Mouse (Mus musculus) thymus, postnatal 10 days (tissue): Measurements from ENCODE around the gene Nae1.
A peak's percentile ranks its signal among the peaks of the same experiment; 100 is the strongest.
"Not testable (repeated sequence)": the region's sequence is repeated elsewhere in the genome, so short reads cannot be mapped to it uniquely, and the experiment has no call there.

Source experiments
- DNase-seq, 2 experiments: peaks; one replicate each; pipeline ENCODE4 v3.0.0; 2021; ENCODE audit warnings: low spot score in 2 of 2

Gene Nae1

DNA sequence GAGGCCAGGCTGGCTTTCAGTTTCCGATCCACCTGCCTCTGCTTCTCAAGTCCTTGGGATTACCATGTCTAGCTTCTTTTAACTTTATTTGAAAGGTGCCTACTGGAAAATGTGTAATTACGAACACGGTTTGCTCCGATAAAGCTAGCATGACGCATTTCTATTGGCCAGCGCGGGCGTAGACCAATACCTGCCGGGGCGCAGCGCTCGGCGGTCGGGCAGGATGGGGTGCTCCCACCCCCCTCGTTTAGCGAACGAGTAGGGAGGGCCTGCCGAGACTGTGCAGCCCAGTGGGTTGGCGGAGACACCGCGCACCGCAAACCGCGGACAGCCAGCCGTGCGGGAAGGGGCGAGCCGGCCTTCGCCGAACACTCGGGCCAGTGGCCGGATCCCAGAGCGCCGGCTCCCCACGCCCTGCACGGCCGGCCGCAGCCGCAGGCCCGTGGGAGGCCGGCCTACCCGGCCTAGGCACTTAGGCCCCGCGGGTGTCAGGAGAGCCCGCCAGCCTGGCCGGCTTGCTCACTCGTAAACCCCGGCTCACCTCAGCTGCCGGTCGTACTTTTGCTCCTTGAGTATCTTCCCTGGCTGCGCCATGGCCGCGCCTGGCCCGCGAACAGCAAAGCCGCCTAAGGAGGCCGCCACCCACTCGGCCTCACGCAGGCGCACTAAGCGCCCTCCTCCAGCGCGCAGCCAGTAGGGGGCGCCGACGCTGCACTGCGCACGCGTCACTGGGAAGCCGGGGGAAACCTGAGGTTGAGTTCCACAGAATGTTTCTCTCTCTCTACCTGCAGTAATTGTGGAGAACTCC, at the start of gene Nae1, which contains the start of gene Car7:
Gene Nae1 (minus strand): TSS at position 667 of the 808 bp plus-strand sequence.
Gene Car7 (plus strand): TSS at position 719 of the 808 bp plus-strand sequence.
- DNase-seq: peak; percentile 85 to 94

DNA sequence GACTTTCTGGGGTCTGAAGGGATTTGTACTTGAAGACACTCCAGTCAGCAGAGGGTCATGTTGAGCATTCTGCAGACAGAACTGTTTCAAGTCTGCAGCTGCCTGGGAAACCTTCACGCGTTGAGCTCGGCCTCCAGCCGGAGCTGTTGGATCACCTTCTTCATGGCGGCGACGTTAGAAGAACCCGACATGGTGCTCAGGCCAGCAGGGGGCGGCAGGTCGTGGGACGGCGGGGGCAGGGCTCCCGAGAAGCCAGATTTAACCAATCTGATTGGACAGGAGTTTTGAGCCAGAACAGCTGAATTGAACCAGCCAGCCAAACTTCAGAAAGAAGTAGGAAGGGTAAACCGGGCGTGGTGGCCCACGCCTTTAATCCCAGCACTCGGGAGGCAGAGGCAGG, 43.2 kb upstream of the Nae1 start:
- not testable (repeated sequence) for DNase-seq

DNA sequence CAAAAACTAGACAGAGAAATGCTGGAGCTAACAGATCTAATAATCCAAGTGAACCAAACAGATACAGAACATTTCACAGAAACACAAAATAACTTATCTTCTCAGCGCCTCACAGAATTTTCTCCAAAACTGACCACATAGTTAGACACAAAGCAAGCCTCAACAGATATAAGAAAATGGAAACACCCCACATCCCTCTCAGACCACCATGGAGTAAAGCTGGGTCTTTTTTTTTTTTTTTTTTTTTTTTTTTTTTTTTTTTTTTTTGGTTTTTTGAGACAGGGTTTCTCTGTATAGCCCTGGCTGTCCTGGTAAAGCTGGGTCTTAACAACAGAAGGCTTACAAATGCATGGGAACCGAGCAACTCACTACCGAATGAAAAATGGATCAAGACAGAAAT, 42.4 kb upstream of the Nae1 start:
- DNase-seq: no peak

DNA sequence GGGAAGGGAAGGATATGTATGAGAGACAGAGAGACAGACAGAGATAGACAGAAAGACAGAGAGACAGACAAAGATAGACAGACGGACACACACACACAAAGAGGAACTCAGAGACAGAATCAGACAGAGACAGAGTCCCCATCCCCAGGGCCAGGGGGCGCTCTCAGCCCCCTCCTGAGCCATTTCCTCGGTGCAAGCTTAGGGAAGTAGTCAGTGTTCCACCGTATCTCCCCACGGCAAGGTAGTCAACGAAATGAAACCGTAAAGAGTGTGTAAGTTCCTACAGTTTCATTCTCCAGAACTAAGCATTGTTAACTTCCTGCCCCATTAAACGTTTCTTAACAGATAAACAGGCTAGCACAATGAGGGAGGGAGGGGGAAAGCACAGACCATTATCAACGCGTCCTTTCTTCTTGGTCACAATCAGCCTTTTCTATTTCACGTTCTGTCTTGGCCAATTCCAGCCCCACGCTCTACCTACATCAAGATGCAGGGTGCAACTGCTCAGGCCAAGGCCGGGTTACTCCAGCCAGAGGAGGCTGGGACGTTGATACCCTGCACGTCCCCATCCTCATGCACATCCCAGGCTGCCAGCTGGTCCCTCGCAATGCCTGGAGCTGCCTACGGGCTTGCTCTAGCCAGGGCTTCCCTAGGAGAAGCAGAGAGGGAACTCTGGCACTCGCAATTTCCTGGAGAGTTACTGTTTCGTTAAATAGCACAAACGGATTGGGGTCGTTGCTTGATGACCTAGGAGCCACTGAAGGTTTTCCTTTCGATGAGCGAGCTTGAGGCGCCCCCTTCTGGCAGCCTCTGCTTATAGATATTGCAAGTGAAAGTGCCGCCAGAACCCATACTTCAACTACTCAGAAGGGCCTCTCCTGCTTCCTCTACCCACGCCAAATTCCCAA, 36.3 kb upstream of the Nae1 start:
- peak; percentile 66 to 91 for DNase-seq

DNA sequence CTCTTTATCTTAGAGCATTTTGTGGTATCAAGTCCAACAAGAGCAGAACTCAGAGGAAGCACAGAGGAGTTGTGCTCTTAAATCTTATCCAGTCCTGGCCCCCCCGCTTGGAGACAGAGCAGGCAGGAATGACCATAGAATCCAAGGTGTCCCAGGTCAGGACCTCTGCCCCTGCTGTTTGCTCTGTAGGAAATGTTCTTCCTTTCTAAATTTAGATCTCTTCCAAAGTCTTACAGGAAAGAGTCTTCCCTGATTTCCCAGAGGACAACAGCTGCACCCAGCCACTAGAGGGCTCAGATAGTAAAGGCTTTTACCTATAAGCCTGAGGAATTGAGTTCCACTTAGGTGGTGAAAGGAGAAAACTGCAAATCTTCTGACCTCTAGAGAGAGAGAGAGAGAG, 35.1 kb upstream of the Nae1 start:
- DNase-seq: no peak

DNA sequence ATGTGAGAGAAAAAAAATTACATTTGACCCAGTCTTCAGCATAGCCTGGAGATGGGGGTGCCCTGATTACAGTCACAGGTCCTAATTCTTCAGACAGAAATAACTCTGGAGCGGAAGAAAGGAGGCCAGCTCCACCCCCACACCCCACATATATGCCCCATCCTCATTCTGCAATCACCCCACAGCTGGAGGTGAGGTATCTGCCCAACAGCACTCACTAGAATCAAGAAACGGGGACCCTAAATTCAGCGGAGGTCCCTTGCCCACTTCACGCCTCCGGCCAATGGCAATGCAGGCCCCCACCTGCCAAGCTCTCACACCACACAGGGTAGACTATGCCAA, 31.0 kb upstream of the Nae1 start:
- DNase-seq: no peak

DNA sequence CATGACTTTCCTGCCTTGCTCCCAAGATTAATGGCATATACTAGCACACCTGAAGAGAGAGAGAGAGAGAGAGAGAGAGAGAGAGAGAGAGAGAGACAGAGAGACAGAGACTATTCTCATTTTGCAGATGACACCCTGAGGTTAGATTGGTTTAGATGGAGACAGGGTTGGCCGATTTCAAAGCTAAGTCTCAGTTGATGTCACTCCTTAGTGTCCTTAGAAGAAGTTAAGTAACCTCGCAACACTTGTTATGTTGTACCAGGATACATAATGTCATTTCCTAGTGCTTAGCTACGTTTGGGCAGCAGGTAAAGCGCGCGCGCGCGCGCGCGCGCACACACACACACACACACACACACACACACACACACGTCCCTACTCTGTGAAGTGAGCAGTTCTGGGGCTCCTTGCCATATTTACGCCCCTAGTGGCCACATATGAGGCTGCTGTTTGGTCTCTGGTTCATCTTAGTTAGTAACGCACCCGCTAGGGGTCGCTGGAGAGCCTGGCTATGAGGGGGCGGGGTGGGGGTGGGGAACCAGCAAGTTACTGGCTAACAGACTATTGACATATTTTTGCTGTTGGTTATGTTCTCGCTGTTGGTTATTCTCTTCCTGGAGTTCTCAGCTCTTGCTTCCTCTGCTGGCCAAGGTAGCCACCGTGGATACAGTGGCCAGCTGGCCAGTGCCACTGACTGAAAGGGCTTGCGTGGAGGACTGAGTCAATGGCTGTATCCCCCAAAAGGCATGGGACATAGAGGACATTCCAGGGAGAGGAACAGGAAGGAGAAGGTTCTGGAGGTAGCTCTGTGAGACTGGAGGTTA, 30.4 kb upstream of the Nae1 start:
- DNase-seq: peak; percentile 67 to 90

DNA sequence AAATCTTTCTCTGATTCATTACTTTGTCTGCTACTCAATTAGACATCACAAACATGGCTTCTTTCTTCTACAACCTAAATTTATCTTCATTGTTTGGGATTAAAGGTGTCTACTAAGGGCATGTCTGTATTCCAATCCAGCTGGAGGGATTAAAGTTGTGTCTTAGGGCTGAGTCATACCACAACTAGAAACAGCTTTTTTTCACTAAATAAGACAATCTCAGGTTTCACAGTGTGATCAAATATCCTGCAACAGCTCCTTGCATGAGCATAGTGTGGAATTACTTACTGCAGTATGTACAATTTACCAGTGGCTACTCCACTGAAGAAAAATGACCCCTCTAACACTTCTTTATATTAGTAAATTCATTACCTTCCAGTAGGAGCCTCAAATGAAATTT, 26.3 kb upstream of the Nae1 start:
- DNase-seq: no peak

DNA sequence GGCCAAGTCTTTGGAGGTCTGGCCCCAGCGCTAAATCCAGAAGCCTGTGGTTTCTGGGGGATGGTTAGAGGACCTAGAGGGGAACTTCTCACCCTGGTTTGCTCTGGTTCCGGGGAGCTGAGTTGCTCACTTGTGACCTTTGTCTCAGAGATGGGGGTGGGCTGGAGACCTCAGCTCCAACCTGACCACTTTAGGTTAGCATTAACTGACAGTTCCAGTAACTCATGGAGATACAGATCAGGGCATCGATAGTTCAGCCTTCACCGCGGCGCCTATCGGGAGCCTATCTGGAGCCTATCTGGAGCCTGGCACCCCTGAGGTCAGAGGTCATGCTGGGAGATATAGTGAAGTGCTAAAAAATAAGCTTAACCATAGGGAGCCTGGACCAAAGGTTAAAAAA, 22.8 kb upstream of the Nae1 start:
- no peak for DNase-seq

DNA sequence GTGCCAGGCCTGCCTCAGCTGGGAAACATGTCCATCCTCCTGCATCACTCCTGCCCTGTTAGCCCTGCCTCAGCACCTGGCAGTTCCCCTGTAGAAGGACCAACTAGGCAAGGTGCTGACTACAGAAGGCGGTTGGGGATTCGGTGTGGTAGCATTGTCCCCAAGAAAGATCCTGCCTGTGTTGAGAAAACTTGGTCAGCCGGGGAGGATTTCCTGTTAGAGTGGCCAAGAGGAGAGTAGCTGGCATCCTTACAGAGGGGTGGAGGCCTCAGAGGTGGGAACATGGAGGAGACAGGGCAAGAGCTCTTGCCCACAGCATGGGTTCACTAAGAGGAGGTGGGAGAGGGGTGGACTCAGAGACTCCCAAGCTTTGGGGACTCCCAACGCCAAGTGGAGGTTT, 20.8 kb upstream of the Nae1 start:
- no peak for DNase-seq

DNA sequence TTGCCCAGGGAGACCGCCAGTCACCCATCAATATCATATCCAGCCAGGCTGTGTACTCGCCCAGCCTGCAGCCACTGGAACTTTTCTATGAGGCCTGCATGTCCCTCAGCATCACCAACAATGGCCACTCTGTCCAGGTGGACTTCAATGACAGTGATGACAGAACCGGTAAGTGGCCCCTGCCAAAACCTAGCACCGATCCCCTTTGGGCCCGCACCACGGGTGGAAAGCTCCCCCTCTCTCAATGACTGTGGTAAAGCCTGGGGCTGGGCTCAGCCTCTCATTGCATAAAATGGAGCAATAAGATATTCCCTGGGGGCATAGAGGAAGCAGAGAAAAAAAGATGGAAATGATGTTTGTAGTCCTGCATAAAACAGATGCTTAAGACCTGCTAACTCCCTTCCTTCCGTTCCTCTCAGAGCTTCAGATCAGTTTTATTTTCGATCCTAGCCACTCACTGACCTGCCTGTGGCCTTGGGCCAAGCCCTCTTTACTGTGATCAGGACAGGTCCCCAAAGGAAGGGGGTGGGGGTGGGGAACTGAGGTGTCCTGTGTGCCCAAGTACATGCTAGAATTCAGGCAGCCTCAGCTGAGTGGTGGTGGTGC, 9.1 kb upstream of the Nae1 start:
- DNase-seq: no peak

DNA sequence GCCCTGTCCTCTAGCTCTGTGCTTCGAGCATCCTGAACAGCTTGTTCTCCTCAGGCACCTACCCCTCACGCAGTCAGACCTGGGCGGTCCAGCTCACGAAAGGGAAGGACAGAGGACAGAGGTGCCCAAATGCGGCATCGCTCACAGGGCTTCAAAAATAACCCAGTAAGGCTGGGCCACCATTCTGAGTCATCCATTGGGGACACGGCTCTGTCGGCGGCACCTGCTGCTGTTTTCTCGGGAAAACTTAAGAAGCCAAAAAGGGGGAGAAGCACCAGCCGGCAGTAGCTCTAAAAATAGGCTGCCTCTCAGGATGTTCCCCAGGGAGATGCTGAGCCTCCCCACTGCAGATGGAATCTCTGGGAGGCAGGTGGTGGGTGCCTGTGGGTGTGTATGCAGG, 7.7 kb upstream of the Nae1 start:
- DNase-seq: no peak

DNA sequence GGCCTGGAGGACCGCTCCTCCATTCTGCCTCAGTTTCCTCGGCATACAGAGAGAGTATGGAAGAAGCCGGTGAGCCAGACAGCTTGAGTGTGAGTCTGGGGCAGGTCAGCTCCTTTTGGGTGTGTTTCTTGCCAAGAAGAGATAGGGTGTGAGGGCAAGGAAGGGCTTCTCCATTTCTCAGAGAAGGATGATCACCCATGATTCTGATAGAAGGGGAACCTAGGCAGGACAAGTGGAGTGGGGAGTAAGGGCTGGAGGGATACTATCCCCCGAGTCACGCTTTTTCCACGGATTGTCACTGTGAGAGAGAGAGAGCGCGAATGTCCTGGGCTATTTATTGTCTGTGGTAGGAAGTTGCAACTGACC, 7.1 kb upstream of the Nae1 start:
- DNase-seq: no peak

DNA sequence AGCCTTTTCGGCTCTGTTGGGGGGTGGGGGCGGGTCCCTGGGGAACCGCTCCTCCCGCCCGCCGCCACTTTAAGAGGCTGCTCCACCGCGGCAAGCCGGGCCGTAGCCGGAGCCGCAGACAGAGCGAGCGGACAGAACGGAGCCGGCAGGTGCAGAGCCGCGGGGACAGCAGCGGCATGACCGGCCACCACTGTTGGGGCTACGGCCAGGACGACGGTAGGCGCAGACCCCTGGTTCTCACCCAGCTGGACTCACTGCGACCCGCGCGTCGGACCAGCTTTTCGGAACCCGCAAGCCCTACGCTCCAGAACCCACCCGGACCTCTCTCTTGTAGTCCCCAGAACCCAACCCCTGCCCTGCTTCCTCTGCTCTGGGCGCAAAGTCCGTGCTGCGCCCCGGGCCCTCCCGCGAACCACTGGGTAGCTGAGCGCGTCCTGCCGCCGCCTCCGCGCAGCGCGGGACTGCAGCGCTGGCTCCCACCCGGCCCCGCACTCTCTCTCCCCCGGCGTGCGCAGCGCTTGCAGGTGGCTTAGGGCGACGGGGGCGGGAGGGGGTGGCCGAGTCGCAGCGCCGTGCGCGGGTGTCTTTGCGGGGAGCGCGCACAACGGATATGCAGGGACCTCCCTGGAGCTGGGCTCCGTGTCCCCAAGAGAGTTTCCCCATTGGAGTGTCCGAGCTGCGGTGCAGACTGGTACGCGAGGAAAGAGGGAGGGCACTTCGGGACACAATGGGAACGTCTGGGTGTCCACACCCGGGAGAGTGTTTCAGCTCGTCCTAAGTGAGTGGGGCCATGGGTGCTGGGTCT, 6.5 kb upstream of the Nae1 start:
- DNase-seq: no peak

DNA sequence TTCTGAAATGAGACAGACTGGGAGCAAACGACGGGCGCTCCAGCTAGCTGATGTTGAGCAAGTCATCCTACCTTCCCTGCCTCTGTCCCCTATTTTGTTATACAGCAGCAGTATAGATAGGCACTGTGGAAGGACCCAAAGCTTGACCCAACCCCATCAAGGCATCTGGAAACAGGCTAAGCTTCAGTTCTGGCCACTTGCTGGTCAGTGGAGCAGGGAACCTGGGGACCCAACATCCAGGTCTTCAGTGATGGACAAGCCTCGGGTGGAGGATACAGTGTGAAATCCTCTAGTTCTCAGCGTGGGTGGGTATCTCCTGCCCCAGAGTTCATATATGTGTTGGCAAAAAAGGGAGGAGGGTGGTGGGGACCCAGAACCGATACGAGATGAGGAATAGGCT, 5.8 kb upstream of the Nae1 start:
- no peak for DNase-seq

DNA sequence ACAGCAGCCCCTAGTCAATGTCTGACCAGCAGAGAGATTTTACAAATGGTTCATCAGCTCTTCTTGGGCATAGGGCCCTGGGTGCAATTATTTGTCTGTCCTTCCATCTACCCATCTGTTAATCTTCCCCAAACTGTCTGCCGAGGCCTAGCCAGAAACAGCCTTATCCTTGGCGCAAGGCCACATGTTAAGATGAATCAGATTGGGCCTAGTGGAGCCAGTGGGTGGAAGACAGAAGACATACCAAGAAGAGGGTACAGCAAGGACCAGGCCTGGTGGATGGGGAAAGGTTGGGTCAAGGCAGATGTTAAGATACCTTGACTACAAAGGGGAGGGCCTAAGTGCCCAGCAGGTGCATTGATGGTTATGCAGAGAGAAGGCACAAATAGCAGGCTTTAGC, 5.1 kb upstream of the Nae1 start:
- no peak for DNase-seq

DNA sequence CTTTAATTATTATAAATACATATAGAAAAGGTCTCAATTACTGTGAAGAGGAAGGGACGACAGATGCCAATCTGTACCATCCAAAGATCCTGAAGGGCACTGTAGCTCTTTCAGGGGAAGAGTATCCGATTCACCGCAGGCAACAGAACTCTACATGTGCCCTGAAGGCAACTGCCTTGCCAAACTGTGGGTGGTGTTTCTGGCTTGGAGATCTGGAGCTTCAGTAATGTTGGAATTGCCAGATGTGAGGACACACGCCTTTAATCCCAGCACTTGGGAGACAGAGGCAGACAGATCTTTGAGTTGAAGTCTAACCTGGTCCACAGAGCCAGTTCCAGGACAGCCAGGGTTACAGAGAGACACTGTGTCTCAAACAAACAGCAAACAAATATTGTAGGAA, 4.5 kb upstream of the Nae1 start:
- no peak for DNase-seq

DNA sequence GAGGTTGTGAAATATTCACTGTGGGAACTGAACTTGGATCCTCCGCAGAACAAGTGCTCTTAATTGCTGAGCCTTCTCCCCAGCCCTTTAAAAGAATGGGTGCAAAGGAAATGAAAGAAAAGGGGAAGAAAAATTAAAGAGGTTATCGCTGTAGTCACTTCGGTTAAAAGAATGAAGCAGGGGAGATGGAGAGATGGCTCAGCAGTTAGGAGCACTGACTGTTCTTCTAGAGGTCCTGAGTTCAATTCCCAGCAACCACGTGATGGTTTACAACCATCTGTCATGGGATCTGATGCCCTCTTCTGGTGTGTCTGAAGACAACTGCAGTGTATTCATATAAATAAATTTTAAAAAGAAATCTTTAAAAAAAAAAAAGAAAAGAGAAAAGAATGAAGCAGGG, 1.6 kb upstream of the Nae1 start:
- no peak for DNase-seq

DNA sequence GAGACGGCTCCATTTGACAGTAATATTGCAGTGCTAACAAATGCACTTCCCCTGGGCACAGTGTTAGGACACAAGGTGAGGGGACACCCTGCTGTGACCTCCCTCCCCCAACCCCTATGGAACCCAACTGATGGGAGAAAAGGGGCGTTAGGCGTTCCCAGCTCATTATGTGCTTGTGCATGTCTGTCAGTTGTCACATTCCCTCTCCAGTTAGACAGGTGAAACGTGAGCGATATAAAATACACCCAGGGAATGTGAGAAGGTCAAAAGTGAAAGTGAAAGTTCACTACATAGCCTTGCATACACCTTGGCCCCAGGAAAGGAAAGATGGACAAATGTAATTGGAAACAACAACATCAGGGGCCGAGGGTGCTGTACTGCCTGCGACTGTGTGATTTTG, 941 bp upstream of the Nae1 start:
- DNase-seq: no peak

DNA sequence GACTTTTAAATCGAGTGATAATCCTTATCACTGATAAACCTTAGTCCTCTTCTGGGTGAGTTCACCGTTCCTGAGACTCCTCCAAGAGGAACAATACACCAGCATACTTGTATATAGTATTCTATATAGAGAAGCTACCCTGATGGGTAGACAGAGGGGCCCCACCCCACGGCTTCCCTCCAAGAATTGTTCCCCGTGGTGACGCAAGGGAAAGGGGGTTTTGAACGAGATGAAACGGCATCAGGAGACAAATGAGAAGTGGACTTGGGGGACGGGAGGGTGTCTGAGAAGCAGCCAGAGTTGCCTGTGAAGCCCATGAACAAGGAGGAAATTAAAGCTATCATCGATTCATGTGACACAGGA, 323 bp upstream of the Nae1 start:
- peak; percentile 17 to 21 for DNase-seq

DNA sequence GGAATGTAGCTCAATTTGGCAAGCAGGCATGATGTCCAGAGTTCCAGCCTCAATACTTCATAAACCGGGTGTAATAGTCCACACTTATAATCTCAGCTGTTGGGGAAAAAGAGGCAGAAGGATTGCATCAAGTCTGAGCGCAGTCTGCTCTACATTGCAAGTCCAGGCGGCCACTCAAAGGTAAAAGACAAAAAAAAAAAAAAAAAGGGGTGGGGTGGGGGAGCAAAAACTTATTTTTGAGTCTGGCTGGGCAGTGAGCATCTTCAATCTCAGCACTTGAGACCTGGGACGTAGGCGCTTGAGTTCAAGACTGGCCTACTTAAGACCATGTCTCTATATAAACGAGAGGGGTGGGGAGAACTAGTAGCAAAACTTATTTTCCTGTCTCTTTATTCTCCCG, 886 bp downstream of the Nae1 start:
- DNase-seq: no peak
